Mouse (Mus musculus): ENCODE data around the gene Vapb.

GRCm38 (mm10) chr2:173808942-173809341, 71.6 kb downstream of the Vapb start:
- TF ChIP-seq CTCF (IDR thresholded peaks at IDR 0.05 in 2 of 3, conservative IDR thresholded peaks at IDR 0.05 in 1 of 3; ENCODE audit: control insufficient read depth in 1 of 3, insufficient read depth in 1 of 3, low read depth in 2 of 3, low read length in 3 of 3, poor library complexity in 1 of 3, severe bottlenecking in 1 of 3) (no peak), EP300 (IDR thresholded peaks at IDR 0.05; ENCODE audit: low read depth in 1 of 2, low read length in 2 of 2) (no peak), RAD21 (IDR thresholded peaks at IDR 0.05; ENCODE audit: low read depth, low read length) (no peak), ZMIZ1 (IDR thresholded peaks at IDR 0.05; ENCODE audit: low read depth, low read length) (no peak), MXI1 (IDR thresholded peaks at IDR 0.05; ENCODE audit: low read depth, low read length) (no peak)

All from MEL (cell line).